Mouse (Mus musculus) MEL (cell line): ENCODE data around the gene Acot3. TPM values are rescaled to one million over a fixed set of nuclear protein-coding genes. Genes with fewer than 3 reads are reported as not detected.
"Not testable (repeated sequence)": the region's sequence is repeated elsewhere in the genome, so short reads cannot be mapped to it uniquely, and the experiment has no call there.

Source experiments
- DNase-seq: peaks from one replicate; pipeline ENCODE4 v3.0.0; 2011; ENCODE audit warnings: low read depth, low spot score
- H3K27ac ChIP-seq: 2 replicates; pipeline ENCODE4 v1.5.1; 2012; ENCODE audit warnings: low read depth, mild to moderate bottlenecking, control low read depth, low read length, moderate library complexity; ENCODE audit not compliant: control insufficient read depth
- H3K27me3 ChIP-seq, 2 experiments: fragments of 150-350 bp in 1 of 2; sonication (generic) in 1 of 2; 2 replicates each; pipeline ENCODE4 v1.6.1; 2012; ENCODE audit warnings: low read length in 2 of 2, mild to moderate bottlenecking in 2 of 2, improper control_type of control experiment in 1 of 2, moderate library complexity in 1 of 2; ENCODE audit not compliant: insufficient read depth in 2 of 2, control insufficient read depth in 1 of 2
- H3K36me3 ChIP-seq, 2 experiments: 2 replicates each; pipeline ENCODE4 v1.6.1; 2012 to 2014; ENCODE audit warnings: low read length in 2 of 2, improper control_type of control experiment in 1 of 2, inconsistent platforms in 1 of 2, mild to moderate bottlenecking in 1 of 2; ENCODE audit not compliant: insufficient read depth in 2 of 2, control insufficient read depth in 1 of 2
- H3K4me1 ChIP-seq, 2 experiments: fragments of 150-350 bp in 1 of 2; sonication (generic) in 1 of 2; 2 replicates each; pipeline ENCODE4 v1.6.1; 2012; ENCODE audit warnings: low read length in 2 of 2, improper control_type of control experiment in 1 of 2, mild to moderate bottlenecking in 1 of 2; ENCODE audit not compliant: insufficient read depth in 2 of 2, control insufficient read depth in 1 of 2
- H3K4me3 ChIP-seq, 2 experiments: fragments of 150-350 bp in 1 of 2; sonication (generic) in 1 of 2; 2 replicates each; pipeline ENCODE4 v1.5.1; 2012; ENCODE audit warnings: low read depth in 2 of 2, low read length in 2 of 2, mild to moderate bottlenecking in 2 of 2, moderate library complexity in 2 of 2, control low read depth in 1 of 2, improper control_type of control experiment in 1 of 2; ENCODE audit not compliant: control insufficient read depth in 1 of 2, insufficient read depth in 1 of 2
- H3K79me2 ChIP-seq: 2 replicates; pipeline ENCODE4 v1.6.1; 2012; ENCODE audit warnings: mild to moderate bottlenecking, low read length, moderate library complexity; ENCODE audit not compliant: control insufficient read depth, poor library complexity, insufficient read depth
- H3K9ac ChIP-seq: 2 replicates; pipeline ENCODE4 v1.6.1; 2012; ENCODE audit warnings: low read depth, mild to moderate bottlenecking, control low read depth, low read length, moderate library complexity; ENCODE audit not compliant: control insufficient read depth, poor library complexity, severe bottlenecking
- H3K9me3 ChIP-seq: fragments of 150-350 bp; sonication (generic); replicated peaks from 2 replicates; pipeline ENCODE4 v1.6.1; 2012; ENCODE audit warnings: mild to moderate bottlenecking, low read length, improper control_type of control experiment, moderate library complexity; ENCODE audit not compliant: insufficient read depth
- BHLHE40 ChIP-seq: IDR thresholded peaks from 2 replicates; pipeline ENCODE4 v1.6.1; 2012; ENCODE audit warnings: low read depth, mild to moderate bottlenecking, inconsistent platforms, low read length, improper control_type of control experiment, borderline replicate concordance
- CHD1 ChIP-seq: IDR thresholded peaks from 2 replicates; pipeline ENCODE4 v1.6.1; 2012; ENCODE audit warnings: low read depth, mild to moderate bottlenecking, inconsistent platforms, low read length, improper control_type of control experiment
- CTCF ChIP-seq, 3 experiments: IDR thresholded peaks in 2 of 3; conservative IDR thresholded peaks in 1 of 3; 2 replicates each; pipeline ENCODE4 v1.5.1; 2011 to 2012; ENCODE audit warnings: low read length in 3 of 3, low read depth in 2 of 3, mild to moderate bottlenecking in 2 of 3, improper control_type of control experiment in 1 of 3, inconsistent platforms in 1 of 3, mixed read lengths in 1 of 3, moderate library complexity in 1 of 3; ENCODE audit not compliant: control insufficient read depth in 1 of 3, insufficient read depth in 1 of 3, poor library complexity in 1 of 3, severe bottlenecking in 1 of 3
- ETS1 ChIP-seq: IDR thresholded peaks from 2 replicates; pipeline ENCODE4 v1.6.1; 2012; ENCODE audit warnings: low read depth, mild to moderate bottlenecking, inconsistent platforms, low read length, improper control_type of control experiment, moderate library complexity
- GATA1 ChIP-seq: IDR thresholded peaks from 2 replicates; pipeline ENCODE4 v1.6.1; 2011; ENCODE audit warnings: low read depth, low read length, improper control_type of control experiment
- MAFK ChIP-seq: IDR thresholded peaks from 2 replicates; pipeline ENCODE4 v1.6.1; 2011; ENCODE audit warnings: low read depth, mild to moderate bottlenecking, low read length, improper control_type of control experiment, borderline replicate concordance
- MEF2A ChIP-seq: IDR thresholded peaks from 2 replicates; pipeline ENCODE4 v1.6.1; 2014; ENCODE audit warnings: low read depth, mild to moderate bottlenecking, inconsistent platforms, low read length, improper control_type of control experiment; ENCODE audit not compliant: poor library complexity, insufficient replicate concordance, severe bottlenecking; ENCODE audit errors: extremely low read depth
- MXI1 ChIP-seq: IDR thresholded peaks from 2 replicates; pipeline ENCODE4 v1.6.1; 2011; ENCODE audit warnings: mild to moderate bottlenecking, low read depth, low read length, improper control_type of control experiment
- MYB ChIP-seq: IDR thresholded peaks from 2 replicates; pipeline ENCODE4 v1.6.1; 2011; ENCODE audit warnings: mild to moderate bottlenecking, low read depth, low read length, improper control_type of control experiment
- POLR2A ChIP-seq, 2 experiments: IDR thresholded peaks; 2 replicates each; pipeline ENCODE4 v1.6.1; 2011 to 2012; ENCODE audit warnings: low read length in 2 of 2, mild to moderate bottlenecking in 2 of 2, control low read depth in 1 of 2, improper control_type of control experiment in 1 of 2, low read depth in 1 of 2, moderate library complexity in 1 of 2; ENCODE audit not compliant: control insufficient read depth in 1 of 2, insufficient read depth in 1 of 2, poor library complexity in 1 of 2
- RAD21 ChIP-seq: IDR thresholded peaks from 2 replicates; pipeline ENCODE4 v1.6.1; 2011; ENCODE audit warnings: mild to moderate bottlenecking, low read depth, low read length, improper control_type of control experiment
- SIN3A ChIP-seq: IDR thresholded peaks from 2 replicates; pipeline ENCODE4 v1.6.1; 2012; ENCODE audit warnings: low read length, improper control_type of control experiment, inconsistent platforms
- TCF12 ChIP-seq: IDR thresholded peaks from 2 replicates; pipeline ENCODE4 v1.6.1; 2014; ENCODE audit warnings: low read depth, mild to moderate bottlenecking, inconsistent platforms, low read length, improper control_type of control experiment, moderate library complexity
- UBTF ChIP-seq: IDR thresholded peaks from 2 replicates; pipeline ENCODE4 v1.6.1; 2012; ENCODE audit warnings: low read depth, mild to moderate bottlenecking, inconsistent platforms, low read length, improper control_type of control experiment, moderate library complexity, borderline replicate concordance; ENCODE audit not compliant: insufficient read depth
- USF2 ChIP-seq, 2 experiments: IDR thresholded peaks; 2 replicates each; pipeline ENCODE4 v1.6.1; 2011 to 2012; ENCODE audit warnings: improper control_type of control experiment in 2 of 2, low read length in 2 of 2, borderline replicate concordance in 1 of 2, inconsistent platforms in 1 of 2, low read depth in 1 of 2, mild to moderate bottlenecking in 1 of 2; ENCODE audit not compliant: insufficient read depth in 1 of 2
- ZC3H11A ChIP-seq: IDR thresholded peaks from 2 replicates; pipeline ENCODE4 v1.6.1; 2012; ENCODE audit warnings: low read depth, mild to moderate bottlenecking, inconsistent platforms, low read length, improper control_type of control experiment
- polyA plus RNA-seq, 2 experiments: library from polyadenylated mRNA; stranded (reverse) in 1 of 2; unstranded in 1 of 2; fragments of >175 nt in 1 of 2; fragments of >200 nt in 1 of 2; gene quantifications; 2 replicates each; pipeline versions ENCODE4 v1.2.1 to v1.2.4; 2012; ENCODE audit warnings: low replicate concordance in 2 of 2, low read depth in 1 of 2; ENCODE audit not compliant: insufficient read length in 2 of 2, insufficient read depth in 1 of 2, missing spikeins in 1 of 2
- total RNA-seq: library from RNA; depleted of rRNA; stranded (reverse); fragments of 300-350 nt; gene quantifications from 2 replicates; pipeline ENCODE4 v1.2.3, GENCODE M21; 2012

Gene Acot3
- total and polyA plus RNA-seq, 3 experiments = not detected

- H3K9me3 ChIP-seq = no peaks in the 10 kb centered on the region
- no peaks in the 10 kb centered on the region for H3K79me2 ChIP-seq
- TF ChIP-seq MEF2A (no peak), TCF12 (no peak), BHLHE40 (no peak), USF2 (IDR thresholded peaks at IDR 0.05; ENCODE audit: borderline replicate concordance in 1 of 2, insufficient read depth in 1 of 2, low read depth in 1 of 2, low read length in 2 of 2) (no peak), ZC3H11A (no peak), RAD21 (no peak), MAFK (no peak), MXI1 (no peak), GATA1 (no peak), CHD1 (no peak), ETS1 (no peak), POLR2A (IDR thresholded peaks at IDR 0.05; ENCODE audit: control insufficient read depth in 1 of 2, insufficient read depth in 1 of 2, low read depth in 1 of 2, low read length in 2 of 2, poor library complexity in 1 of 2) (no peak), UBTF (no peak)
- H3K36me3 ChIP-seq = no peaks in the 10 kb centered on the region
- H3K4me3 ChIP-seq = no peak overlapping the region
- H3K27ac ChIP-seq = no peak overlapping the region
- DNase-seq = no peak
- H3K9ac ChIP-seq = no peak overlapping the region
- peaks cover 1 to 7% of the 10 kb centered on the region in 2 experiments for H3K27me3 ChIP-seq
- no peaks in the 10 kb centered on the region for H3K4me1 ChIP-seq
These were observed 31.9 kb downstream of the Acot3 start for GRCm38 (mm10) chr12:84083842-84084241.

GRCm38 (mm10) chr12:84084581-84084980 lies 32.6 kb downstream of the Acot3 start:
- Histone ChIP-seq H3K79me2 (no peaks in the 10 kb centered on the region), H3K9me3 (no peaks in the 10 kb centered on the region), H3K27ac (no peak overlapping the region), H3K4me1 (no peaks in the 10 kb centered on the region), H3K36me3 (no peaks in the 10 kb centered on the region), H3K9ac (no peak overlapping the region), H3K4me3 (no peak overlapping the region), H3K27me3 (peaks cover 1 to 7% of the 10 kb centered on the region in 2 experiments)
- TF ChIP-seq MEF2A (no peak), CTCF (IDR thresholded peaks at IDR 0.05 in 2 of 3, conservative IDR thresholded peaks at IDR 0.05 in 1 of 3; ENCODE audit: control insufficient read depth in 1 of 3, insufficient read depth in 1 of 3, low read depth in 2 of 3, low read length in 3 of 3, poor library complexity in 1 of 3, severe bottlenecking in 1 of 3) (no peak), MYB (no peak), RAD21 (no peak), SIN3A (no peak)
- no peak for DNase-seq

DNA sequence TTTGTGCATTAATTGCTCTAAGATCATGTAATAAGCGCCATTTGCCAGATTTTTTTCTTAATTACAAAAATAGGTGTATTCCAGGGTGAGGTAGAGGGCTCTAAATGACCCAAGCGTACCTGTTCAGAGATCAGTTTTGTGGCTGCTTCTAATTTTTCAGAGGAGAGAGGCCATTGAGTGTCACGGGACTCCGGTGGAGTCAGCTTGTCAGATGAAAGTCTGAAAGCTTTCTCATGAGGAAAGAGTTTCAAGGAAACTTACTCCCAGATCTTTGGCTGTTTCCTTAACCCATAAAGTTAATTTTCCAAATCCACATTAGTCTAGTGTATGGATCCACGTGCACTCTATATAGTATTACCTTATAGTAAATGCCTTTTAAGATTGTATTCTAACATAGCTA lies 42.7 kb downstream of the Acot3 start:
- not testable (repeated sequence) for H3K36me3 ChIP-seq, H3K4me1 ChIP-seq, H3K79me2 ChIP-seq, H3K9ac ChIP-seq, H3K4me3 ChIP-seq, H3K9me3 ChIP-seq, H3K27ac ChIP-seq, DNase-seq, H3K27me3 ChIP-seq
